Mouse (Mus musculus) c-Kit-positive CD71-positive TER-119-positive erythroid progenitor cells, embryonic 14.5 days (primary cell): ENCODE results near the gene Rab3a.

ENCODE experiments used
- DNase-seq: peaks from one replicate; pipeline ENCODE4 v3.0.0-alpha.2; 2013; ENCODE audit warnings: low spot score

The Rab3a gene

DNA sequence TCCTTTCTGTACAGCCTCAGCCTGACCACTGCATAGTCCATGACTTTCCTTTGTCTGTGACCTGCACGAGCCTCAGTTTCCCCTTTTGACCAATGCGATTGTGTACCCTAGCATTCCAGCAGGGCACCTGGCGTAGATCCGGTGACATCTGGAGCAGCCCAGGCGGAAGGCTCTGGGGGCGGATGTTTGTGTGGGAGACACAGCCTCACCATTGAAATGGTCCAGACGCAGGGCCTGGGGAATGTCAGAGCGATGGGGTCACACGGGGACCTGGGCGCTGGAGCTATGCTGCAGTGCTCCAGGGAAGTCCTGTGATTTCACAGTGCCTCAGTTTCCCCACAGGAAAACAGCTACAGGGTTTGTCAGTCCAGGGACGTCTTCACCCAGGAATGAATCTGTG lies 12.3 kb upstream of the Rab3a start:
- no peak for DNase-seq

DNA sequence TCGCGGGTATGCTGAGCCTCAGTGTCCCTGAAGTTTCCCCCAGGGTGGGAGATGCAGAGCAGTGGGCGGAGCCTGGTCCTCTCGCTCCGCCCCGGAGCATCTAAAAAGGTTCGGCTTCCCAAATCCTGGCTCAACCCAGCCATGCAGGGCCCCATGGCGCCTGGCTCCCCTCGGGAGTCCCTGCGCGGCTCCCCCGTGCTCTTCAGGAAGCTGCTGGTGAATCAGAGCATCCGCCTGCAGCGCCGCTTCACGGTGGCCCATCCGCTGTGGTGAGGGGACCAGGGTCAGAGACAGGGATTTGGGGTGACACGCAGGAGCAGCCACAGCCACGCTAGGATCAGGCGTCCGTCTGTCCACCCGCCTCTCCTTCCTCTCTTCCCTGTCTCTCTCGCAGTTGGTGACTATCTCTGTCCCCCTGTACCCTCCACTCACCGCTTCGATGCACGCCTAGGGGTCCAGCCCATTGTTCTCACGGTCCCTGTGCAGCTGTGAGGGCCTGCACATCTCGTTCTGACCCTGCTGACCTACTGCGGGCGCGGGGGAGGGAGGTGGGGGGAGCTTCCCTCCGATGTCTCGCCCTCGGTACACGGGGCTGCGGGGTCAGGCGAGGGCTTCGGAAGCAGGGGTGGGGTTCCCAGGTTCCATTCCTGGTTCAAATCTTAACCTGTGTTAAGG lies 11.4 kb upstream of the Rab3a start:
- DNase-seq: no peak

DNA sequence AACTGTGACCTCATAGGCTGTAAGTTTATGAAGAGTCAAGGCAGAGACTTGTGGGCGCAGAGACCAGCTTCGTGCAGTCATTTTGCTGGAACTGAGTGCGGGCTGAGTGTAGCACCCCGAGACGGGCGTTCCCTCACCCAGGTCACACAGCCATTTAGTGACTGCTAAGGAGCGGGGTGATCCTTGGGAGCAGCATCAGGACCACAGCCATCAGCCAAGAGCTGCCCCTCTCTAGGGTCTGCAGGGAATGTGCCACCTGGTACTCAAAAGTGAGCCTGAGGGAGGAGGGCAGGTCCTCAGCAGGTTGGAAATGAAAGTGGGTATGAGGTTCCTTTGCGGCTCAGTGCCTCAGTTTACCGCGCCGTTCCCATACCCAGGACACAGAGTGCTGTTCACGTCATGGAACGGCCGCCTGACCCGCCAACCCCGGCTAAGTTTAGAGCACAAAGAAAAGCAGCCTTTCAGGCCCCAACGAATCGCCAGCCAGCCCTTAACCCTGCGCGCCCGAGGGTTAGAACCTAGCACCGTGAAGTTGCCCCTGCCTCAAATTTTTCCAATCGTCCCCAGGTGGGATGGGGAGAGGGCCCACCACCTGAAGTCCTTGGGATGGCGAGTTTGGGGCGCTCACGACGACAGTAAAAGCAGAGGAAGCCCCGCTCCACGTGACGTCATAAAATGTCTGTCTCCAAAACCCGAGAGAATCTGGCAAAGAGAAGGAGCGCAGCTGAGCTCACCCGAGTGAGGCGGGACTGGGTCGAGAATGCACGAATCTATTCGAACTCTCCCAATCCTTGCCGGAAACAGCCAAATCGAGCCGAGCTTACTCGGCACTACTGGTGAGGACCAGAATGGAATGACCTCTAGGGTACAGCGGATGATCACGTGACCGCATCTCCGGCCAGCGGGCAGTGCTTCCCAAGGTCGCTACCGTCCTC lies 10.6 kb upstream of the Rab3a start:
- DNase-seq: no peak

GRCm38 (mm10) chr8:70744806-70745205 lies 9.7 kb upstream of the Rab3a start:
- no peak for DNase-seq

DNA sequence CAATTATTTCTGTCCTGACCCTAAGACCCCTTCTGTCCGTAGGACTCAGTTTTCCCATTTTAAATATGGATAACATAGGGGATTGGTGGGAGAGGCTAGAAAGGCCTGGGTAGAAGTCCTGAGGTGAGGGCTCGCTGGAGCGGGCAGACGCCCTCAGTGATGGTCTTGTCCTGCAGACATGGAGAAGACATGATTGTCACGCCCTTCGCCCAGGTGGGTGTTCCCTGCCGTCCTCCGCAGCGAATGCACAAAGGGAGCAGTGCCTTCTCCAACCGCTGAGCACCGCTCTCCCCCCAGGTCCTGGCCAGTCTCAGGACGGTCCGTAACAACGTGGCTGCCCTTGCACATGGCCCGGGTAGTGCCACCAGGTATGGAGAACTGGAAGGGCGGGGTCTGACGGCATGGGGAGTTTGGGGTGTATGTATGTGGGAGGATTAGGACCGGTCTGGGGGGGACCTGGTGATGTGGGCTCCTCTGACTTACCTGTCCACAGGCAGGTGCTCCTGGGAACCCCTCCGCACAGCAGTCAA lies 8.7 kb upstream of the Rab3a start:
- no peak for DNase-seq

DNA sequence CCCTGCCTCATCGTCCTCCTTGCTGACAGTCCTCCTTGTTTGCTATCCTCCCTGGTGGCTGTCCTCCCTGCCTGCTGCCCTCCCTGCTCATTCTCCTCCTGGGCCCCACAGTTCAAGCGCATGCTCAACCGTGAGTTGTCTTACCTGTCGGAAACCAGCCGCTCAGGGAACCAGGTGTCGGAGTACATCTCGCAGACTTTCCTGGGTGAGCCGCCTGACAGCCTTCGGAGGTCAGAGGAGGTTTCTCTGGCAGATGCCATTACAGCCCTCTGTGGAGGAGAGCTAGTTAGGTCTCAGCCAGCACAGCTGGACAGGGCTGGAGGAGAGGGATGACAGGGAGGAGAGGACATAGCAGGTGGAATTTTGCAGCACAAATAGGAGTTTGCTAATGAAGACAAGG lies 7.8 kb upstream of the Rab3a start:
- no peak for DNase-seq

DNA sequence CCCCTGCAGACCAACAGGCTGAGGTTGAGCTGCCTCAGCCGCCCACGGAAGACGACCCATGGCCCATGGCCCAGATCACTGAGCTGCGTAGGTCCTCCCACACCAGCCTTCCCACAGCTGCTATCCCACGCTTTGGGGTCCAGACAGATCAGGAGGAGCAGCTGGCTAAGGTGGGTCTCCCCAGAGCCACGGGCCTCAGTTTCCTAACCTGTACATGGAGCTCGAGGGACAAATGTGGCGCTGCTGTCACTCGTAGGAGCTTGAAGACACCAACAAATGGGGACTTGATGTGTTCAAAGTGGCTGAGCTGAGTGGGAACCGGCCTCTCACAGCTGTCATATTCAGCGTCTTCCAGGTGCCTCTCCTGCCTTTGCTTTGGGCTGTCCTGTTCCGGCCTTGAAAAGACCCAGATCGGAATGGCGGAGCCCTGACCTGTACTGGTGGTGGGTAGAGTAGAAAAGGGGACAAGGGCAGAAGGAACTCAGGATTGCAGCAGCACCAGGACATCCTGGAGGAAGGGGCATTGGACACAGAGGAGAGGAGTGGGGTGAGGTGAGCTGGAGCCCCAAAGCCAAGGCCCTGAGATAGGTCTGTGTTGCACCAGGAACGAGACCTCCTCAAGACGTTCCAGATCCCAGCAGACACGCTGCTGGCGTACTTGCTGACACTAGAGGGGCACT lies 7.1 kb upstream of the Rab3a start:
- no peak for DNase-seq

DNA sequence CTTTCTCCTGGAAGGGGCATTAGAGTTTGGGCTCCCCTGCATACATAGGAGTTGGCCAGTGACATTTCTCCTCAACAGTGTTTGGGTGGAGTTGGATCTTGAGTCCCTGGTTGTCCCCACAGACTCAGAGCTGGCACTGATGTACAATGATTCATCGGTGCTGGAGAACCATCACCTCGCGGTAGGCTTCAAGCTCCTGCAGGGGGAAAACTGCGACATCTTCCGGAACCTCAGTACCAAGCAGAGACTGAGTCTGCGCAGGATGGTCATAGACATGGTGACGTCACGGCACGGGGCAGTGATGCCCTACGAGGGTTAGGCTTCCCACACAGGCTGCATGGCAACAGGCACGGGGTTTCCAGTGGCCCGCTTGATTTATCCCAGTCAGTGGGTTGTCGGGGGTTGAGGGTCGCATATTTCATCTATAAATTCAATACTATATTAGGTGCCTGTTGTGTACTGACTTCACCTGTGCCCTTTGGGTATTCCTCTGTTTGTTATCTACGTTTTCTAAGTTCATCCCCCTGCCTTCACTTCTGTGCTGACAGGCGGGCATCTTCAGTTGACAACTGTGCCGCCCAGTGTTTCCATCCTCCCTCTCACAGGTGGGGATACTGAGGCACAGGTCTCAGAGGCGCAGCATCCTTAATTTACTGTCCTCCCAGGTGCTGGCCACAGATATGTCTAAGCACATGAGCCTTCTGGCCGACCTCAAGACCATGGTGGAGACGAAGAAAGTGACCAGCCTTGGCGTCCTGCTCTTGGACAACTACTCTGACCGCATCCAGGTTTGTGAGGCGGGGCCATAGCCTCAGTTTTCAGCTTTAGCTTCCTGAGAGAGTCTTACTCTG lies 6.0 kb upstream of the Rab3a start:
- no peak for DNase-seq

DNA sequence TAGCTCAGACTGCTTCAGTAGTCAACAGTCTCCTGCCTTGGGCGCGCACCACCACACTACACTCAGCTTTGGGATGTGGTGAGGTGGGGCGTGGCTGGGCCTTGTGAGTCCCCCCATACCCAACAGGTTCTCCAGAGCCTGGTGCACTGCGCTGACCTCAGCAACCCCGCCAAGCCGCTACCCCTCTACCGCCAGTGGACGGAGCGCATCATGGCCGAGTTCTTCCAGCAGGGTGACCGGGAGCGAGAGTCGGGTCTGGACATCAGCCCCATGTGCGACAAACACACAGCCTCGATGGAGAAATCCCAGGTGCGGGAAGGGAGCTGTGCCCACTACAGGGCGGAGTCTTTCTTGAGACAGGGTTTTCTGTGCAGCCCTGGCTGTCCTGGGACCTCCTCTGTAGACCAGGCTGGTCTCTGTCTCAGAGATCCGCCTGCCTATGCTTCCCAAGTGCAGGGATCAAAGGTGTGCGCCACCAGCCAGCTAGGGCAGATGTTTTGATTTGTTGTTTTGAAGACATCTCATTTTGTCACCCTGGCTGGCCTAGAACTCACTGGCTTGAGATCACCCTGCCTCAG lies 5.3 kb upstream of the Rab3a start:
- no peak for DNase-seq

GRCm38 (mm10) chr8:70750128-70750680 lies 4.3 kb upstream of the Rab3a start:
- DNase-seq: no peak

DNA sequence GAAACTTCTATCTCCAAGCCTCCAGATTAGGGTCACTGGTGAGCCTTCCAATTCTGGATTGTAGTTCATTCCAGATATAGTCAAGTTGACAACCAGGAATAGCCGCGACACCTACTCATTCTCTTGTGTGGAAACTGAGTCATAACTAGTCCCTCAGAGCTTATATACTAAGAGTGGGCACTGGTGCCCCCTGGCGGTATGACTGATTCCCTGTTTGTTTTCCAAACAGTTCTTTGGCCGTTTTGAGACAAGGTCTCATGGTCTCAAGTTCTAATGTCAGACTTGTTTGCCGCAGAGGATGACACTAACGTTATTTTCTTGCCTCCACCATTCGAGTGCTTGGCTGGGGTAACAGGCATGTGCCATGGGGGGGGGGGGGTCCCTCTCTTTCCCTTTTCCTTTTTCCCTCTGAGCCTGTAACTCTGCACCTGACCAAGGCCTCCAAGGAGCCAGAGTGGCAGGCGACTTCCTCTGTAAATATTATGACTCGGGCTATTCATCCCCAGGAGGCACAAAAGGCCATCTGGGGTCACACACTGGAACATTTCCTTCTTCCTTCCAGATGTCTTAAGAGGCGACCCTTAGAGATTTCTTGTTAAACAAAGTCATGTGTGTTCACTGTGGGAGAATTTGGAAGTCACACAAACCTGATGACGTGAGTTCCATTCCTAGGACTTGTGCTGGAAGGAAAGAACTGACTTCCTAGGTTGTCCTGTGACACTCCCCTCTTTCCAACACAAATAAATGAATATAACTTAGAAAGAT lies 2.3 kb upstream of the Rab3a start:
- peak; percentile 78 for DNase-seq

DNA sequence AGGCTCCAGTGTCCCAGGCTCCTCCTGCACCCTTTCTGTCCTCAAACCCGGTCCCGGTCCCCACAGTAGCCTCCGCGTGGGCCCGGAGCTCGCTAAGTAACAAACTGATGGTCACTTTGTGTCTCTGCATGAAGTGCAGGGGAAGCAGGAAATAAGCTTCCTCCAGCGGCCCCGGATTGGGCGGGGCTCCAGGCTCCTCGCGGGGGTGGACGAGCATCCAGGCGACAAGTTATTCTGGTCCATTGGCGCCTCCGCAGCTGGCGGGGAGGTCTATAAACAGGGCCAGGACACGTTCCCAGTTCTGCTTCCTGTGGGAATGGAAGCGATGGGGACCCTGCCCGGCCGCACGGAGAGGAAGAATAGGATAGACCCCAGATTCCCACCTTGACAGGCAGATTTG lies 1.3 kb upstream of the Rab3a start:
- DNase-seq: no peak

DNA sequence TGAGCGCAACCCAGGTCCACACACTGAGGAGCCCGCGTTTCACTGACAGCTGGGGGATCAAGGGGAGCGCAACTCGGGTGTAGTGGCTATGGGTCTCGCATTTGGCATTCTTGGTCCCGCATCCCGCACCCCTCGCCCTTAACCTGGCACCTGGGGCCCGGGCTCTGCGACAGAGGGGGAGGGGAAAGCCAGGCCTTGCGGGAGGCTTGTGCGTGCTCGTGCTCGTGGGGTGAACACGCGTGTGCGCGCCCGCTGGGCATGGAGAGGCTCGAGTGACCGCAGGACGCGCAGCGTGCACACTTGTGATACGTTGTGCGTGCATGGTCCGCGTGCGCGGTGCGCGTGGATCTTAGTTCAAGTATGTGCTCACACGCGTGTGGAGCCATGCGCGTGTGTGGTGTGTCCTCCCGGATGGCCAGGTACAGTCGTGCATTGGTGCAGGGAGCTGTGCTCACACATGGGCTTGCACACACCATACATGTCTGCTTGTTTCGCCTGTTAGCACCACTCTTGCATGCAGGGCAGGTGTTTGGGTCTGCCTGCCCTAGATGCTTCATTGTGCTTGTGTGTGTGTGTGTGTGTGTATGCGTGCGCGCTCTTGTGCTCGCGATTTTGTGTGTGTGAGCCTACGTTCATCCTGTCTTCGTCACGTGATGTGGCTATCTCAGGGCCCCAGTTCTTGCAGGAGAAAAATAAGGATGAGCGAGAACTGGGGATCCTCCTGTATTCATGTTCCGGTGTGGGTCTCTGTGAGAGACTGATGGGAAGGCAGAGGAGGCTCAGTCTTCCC lies 587 bp downstream of the Rab3a start:
- DNase-seq: no peak

DNA sequence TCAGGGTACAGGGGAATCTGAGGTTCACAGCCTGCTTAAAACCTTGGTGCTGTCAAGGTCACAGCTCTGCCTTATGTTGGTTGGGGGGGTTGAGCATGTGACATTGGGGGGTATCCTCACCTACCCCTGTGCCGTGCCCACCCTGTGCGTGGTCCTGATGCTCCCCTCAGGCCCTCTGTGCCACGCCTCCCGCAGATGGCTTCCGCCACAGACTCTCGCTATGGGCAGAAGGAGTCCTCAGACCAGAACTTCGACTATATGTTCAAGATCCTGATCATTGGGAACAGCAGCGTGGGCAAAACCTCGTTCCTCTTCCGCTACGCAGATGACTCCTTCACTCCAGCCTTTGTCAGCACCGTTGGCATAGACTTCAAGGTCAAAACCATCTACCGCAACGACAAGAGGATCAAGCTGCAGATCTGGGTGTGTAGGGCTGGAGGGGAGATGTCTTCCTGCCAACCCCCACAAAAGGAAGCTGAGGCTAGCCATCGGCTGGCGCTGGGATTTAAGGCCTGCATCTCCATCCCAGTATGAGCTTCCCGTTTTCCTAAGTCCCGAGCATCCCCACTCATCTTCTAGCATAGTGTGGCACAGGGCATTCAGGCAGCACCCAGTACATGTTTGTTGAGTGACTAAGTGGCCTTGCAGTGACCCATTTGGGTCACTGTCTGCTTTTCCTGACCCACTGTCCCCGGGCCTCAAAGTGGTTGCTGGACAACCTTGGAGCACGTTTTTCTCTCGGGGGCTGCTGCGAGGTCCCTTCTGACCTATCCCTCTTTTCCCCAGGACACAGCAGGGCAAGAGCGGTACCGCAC lies 1.4 kb downstream of the Rab3a start:
- no peak for DNase-seq

DNA sequence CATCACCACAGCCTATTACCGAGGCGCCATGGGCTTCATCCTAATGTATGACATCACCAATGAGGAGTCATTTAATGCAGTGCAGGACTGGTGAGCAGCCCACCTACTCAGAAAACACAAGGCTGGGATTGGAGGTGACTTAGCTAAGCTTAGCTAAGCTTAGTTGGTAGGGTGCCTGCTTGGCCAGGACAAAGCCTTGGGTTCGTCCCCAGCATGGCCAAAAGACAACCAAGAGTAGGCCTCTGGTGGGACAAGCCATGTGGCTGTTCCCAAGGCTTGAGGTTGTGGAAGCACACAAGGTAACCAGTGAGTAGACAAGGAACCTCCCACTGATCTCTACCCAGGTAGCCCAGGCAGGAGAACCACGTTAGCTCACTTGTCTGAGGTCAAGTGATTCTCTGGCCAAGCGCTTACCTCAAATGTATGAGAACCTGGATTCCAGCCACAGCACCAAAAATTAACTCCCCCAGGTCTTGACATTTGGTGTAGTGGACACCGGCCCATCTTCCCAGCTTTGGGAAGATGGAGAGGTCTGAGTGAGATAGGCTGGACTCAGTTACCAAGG lies 2.1 kb downstream of the Rab3a start:
- no peak for DNase-seq

DNA sequence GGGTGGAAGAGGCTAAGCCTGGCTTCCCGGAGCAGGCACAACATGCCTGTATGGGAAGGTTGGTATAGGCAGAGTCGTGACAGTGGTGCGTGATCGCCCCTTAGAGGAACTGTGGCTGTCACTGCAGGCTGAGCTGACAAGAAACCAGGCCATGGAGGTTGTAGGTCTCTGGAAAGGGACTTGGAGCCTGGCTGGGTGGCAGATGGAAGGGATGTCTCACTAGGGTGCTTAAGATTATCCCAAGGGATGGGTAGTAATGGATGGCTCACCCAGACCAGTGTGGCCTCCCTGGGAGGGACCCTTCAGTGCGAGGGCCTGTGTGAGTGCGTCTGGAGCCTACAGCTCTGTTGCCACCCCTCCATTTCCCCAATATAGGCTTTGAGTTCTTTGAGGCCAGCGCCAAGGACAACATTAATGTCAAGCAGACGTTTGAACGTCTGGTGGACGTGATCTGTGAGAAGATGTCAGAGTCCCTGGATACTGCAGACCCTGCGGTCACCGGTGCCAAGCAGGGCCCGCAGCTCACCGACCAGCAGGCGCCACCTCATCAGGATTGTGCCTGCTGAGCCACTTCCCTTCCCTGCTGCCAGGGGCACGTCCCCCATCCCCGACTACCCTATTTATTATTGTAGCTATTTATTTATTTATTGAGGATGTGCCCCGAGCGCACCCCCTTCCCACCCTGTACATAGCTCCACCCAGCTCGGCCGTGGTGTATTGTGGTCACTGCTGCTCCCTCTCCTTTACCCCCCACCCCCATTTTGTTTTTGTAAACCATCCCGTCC lies 3.2 kb downstream of the Rab3a start:
- no peak for DNase-seq

GRCm38 (mm10) chr8:70758308-70758615 lies 3.8 kb downstream of the Rab3a start:
- DNase-seq: no peak
